Mouse (Mus musculus) embryonic facial prominence, embryonic 14.5 days (tissue): ENCODE data around the gene Dot1l. TPM values are rescaled to one million over a fixed set of nuclear protein-coding genes. Genes with fewer than 3 reads are reported as not detected.
"Not testable (repeated sequence)": the region's sequence is repeated elsewhere in the genome, so short reads cannot be mapped to it uniquely, and the experiment has no call there.

Experiments used
- ATAC-seq: fragments of 200-750 bp; cut with Nextera tagmentation; 2 replicates; pipeline ENCODE4 v1.8.0; 2017; ENCODE audit warnings: low read depth, moderate number of reproducible peaks, moderate TSS enrichment
- DNase-seq: peaks from one replicate; pipeline ENCODE4 v3.0.0-alpha.2; 2015; ENCODE audit warnings: low spot score
- H3K27ac ChIP-seq: fragments of 300-500 bp; sonication (generic); replicated peaks from 2 replicates; pipeline ENCODE4 v1.5.1; 2014; ENCODE audit warnings: low read depth, mild to moderate bottlenecking, low read length, moderate library complexity
- H3K27me3 ChIP-seq: fragments of 300-500 bp; sonication (generic); replicated peaks from 2 replicates; pipeline ENCODE4 v1.6.1; 2014; ENCODE audit warnings: low read length; ENCODE audit not compliant: control insufficient read depth, insufficient read depth
- H3K36me3 ChIP-seq: fragments of 300-500 bp; sonication (generic); 2 replicates; pipeline ENCODE4 v1.6.1; 2014; ENCODE audit warnings: low read length, mixed read lengths; ENCODE audit not compliant: control insufficient read depth, insufficient read depth
- H3K4me1 ChIP-seq: fragments of 300-500 bp; sonication (generic); 2 replicates; pipeline ENCODE4 v1.6.1; 2014; ENCODE audit warnings: antibody characterized with exemption, low read length; ENCODE audit not compliant: control insufficient read depth, insufficient read depth
- H3K4me2 ChIP-seq: fragments of 300-500 bp; sonication (generic); 2 replicates; pipeline ENCODE4 v1.6.1; 2014; ENCODE audit warnings: low read depth, mild to moderate bottlenecking, low read length, moderate library complexity, mixed read lengths
- H3K4me3 ChIP-seq: fragments of 300-500 bp; sonication (generic); 2 replicates; pipeline ENCODE4 v1.5.1; 2014; ENCODE audit warnings: low read depth, mild to moderate bottlenecking, low read length
- H3K9ac ChIP-seq: fragments of 300-500 bp; sonication (generic); 2 replicates; pipeline ENCODE4 v1.6.1; 2014; ENCODE audit warnings: low read depth, mild to moderate bottlenecking, low read length, moderate library complexity, mixed read lengths
- H3K9me3 ChIP-seq: fragments of 300-500 bp; sonication (generic); 2 replicates; pipeline ENCODE4 v1.6.1; 2016; ENCODE audit warnings: low read length; ENCODE audit not compliant: control insufficient read depth
- WGBS: fragments of 180-500 bp; shearing (Covaris S2); extraction: QIAGEN DNeasy Blood & Tissue Kit; methylation state at CpG from one replicate; pipeline ENCODE4 v1.1.7; 2014; 5-methylcytosine and 5-hydroxymethylcytosine counted together
- polyA plus RNA-seq: library from polyadenylated mRNA; unstranded; fragments of >200 nt; fragmentation: Nextera tagmentation; extraction: Ambion mirVana; gene quantifications from 2 replicates; pipeline ENCODE4 v1.2.1, GENCODE M21; 2014

The Dot1l gene
- polyA plus RNA-seq, 1 experiment from 2014 or later: 21.5 TPM

DNA sequence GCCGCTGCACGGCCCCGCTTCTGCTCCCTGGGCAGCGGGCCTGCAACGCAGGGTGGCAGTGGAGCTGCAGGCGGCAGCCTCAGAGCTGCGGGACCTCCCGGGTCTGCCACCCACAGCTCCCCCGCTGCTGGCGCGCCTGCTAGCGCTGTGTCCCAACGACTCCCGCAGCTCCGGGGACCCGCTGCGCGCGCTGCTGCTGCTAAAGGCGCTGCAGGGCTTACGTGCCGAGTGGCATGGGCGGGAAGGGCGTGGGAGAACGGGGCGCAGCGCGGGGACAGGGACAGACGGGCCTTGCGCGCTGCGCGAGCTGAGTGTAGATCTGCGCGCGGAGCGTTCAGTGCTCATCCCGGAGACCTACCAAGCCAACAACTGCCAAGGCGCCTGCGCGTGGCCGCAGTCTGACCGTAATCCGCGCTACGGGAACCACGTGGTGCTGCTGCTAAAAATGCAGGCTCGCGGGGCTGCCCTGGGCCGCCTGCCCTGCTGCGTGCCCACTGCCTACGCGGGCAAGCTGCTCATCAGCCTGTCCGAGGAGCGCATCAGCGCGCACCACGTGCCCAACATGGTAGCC, 52.1 kb downstream of the Dot1l start:
- 1% methylated on average over 34 of the region's 58 CpGs for WGBS
- peaks cover 21% of the 10 kb centered on the region for H3K27me3 ChIP-seq

DNA sequence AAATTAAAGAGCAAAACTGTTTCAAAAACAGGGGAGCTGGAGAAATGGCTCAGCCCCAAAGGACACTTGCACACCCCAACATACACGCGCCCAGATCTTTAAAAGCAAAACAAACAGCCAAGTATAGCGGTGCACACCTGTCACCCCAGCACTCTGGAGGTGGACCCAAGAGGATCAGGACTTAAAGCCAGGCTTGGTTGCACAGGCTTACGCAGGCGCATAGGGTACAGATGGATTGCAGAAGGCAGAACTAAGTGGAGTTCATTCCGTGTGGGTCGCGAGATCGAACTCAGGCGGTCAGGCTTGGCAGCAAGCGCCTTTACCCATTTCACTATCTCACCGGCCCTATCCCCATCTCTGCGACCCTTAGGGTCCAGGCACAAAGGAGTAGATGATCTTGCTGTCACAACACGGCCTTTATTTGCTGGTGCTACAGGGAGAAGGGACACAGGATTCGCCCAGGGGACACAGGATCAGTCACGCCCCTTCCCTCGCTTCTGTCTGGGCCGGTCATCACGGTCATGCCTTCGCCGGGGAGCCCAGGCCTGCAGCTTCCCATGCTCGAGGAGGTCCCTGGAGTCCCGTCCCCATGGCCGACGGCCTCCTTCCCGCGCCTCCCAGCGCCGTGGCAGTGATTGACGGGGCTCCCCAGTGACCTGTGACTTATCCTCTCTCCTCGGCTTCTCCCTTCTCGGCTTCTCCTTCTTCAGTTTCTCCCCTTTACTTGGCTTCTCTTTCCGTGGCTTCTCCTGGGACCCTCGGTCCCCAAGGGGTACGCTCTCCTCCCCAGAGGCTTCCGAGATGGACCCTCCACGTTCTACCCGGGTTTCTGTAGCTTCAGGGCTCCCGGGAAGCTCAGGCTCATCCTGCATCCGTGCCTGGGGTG, 53.3 kb downstream of the Dot1l start:
- Histone ChIP-seq H3K9me3 (no peaks in the 10 kb centered on the region), H3K4me3 (peak overlapping the region; percentile 22; the same call in 1 of the 2 replicates), H3K27me3 (peaks cover 21% of the 10 kb centered on the region), H3K27ac (0 out of 2 replicates have a peak overlapping the region, but pooled peaks have one; percentile 83), H3K36me3 (peaks cover 18% of the 10 kb centered on the region), H3K4me2 (peak overlapping the region; percentile 97), H3K4me1 (peaks cover 15% of the 10 kb centered on the region), H3K9ac (peak overlapping the region; percentile 71)
- ATAC-seq (no peak), DNase-seq (peak; percentile 36)
- WGBS: 18% methylated on average over 40 of the region's 40 CpGs

More for the DNA sequence above, 52.1 kb downstream of the Dot1l start:
- Histone ChIP-seq H3K9me3 (no peaks in the 10 kb centered on the region), H3K4me2 (peak overlapping the region; percentile 97), H3K4me1 (peaks cover 15% of the 10 kb centered on the region), H3K36me3 (peaks cover 30% of the 10 kb centered on the region), H3K27ac (peak overlapping the region; percentile 83), H3K9ac (peak overlapping the region; percentile 71), H3K4me3 (peak overlapping the region; percentile 45)
- ATAC-seq (peak; percentile 80), DNase-seq (peak; percentile 91)

DNA sequence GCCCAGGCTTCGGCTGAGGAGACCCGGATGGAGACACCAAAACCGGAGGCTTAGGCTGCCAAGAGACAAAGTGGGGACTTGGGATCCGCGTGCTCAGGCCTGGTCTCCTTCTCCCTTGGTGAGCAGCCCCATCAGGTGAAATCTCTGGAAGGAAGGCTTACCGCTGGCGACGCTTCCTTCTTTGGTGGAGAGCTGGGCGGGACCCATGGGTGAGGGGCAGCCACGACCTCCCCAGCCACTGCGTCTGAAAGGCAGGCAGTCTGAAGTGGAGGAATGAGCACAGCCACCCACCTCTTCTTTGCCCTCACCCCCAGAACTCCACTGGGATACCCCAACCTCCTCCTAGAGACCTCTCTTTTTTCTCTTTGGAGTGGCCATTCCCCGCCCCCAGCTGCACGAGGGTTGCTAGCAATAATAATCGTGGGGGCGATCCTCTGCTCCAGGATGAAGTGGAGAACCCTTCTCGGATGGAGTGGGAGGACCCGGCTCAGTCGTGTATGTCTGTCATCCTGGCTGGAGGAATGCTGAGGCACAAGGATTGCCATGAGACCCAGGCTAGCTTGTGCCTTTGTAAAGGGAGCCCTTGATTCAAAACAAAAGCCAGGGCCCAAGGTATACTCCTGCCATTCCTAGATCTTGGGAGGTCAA, 54.1 kb downstream of the Dot1l start:
- no peak overlapping the region for H3K27ac ChIP-seq
- no peaks in the 10 kb centered on the region for H3K9me3 ChIP-seq
- peaks cover 15% of the 10 kb centered on the region for H3K4me1 ChIP-seq
- ATAC-seq (no peak), DNase-seq (no peak)
- H3K27me3 ChIP-seq: peaks cover 21% of the 10 kb centered on the region
- peak overlapping the region; percentile 71 for H3K9ac ChIP-seq
- peak overlapping the region; percentile 97 for H3K4me2 ChIP-seq
- WGBS: 9% methylated on average over 17 of the region's 18 CpGs
- H3K4me3 ChIP-seq: peak overlapping the region; percentile 22; the same call in 1 of the 2 replicates
- peaks cover 11% of the 10 kb centered on the region for H3K36me3 ChIP-seq

DNA sequence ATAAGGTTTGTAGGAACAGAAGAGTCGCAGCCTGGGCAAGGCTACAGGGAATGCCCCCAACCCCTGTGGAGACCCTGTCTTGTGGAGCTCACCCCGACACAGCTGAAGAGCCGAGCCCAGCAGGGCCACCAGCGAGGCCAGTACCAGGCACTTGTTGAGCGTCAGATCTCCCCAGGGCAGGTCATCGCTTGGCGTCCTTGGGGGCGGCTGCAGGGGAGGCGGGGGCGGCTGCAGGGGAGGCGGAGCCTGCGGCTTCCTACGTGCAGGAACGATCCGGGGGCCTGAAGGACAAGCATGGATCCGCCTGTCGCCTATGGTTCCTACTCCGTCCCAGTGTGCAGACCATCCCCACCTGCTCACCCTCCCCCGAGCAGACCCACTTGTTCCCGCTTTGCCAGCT, 55.1 kb downstream of the Dot1l start:
- H3K4me1 ChIP-seq: peaks cover 15% of the 10 kb centered on the region
- H3K4me3 ChIP-seq: no peak overlapping the region
- DNase-seq (no peak), ATAC-seq (no peak)
- H3K27ac ChIP-seq: no peak overlapping the region
- peak overlapping the region; percentile 19; the same call in 1 of the 2 replicates for H3K4me2 ChIP-seq
- peaks cover 21% of the 10 kb centered on the region for H3K27me3 ChIP-seq
- no peaks in the 10 kb centered on the region for H3K9me3 ChIP-seq
- WGBS: 1% methylated on average over 10 of the region's 20 CpGs
- H3K36me3 ChIP-seq: peaks cover under 1% of the 10 kb centered on the region; the same call in 1 of the 2 replicates
- no peak overlapping the region for H3K9ac ChIP-seq

DNA sequence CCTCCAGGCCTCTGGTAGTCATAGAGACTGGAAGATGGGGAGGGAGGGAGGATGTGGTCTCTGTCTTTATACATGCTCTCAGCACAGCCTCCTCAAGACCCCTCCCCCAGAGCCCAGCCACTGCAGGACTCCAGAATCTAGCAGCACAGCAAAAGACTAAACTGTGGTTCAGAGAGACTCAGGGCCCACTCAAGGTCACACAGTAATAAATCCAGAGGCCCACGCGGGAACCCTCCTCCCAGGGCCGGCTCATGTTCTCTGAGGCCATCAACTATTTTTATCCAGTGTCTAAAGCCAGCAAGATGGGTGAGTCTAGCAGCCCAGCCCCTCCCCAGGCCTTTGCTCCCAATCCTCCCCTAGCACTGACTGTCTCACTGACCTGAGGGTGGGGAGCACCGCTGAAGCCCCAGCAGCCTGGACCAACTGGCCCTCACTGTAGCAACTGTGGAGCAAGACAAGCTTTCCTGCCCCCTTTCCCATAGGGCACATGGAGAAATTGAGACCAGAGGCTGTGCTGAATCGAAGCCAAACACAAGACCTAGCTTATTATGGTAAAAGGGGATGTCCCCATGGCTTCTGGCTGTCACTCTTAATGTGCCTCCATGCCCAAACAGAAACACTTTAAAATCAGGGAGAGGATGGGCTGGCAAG, 57.5 kb downstream of the Dot1l start:
- 64% methylated on average over 5 of the region's 5 CpGs for WGBS
- Histone ChIP-seq H3K36me3 (no peaks in the 10 kb centered on the region), H3K4me2 (no peak overlapping the region), H3K9me3 (no peaks in the 10 kb centered on the region), H3K27me3 (peaks cover 21% of the 10 kb centered on the region), H3K4me1 (peaks cover 8% of the 10 kb centered on the region), H3K9ac (no peak overlapping the region; the same call in 1 of the 2 replicates), H3K4me3 (no peak overlapping the region), H3K27ac (no peak overlapping the region)
- no peak for ATAC-seq
- no peak for DNase-seq

DNA sequence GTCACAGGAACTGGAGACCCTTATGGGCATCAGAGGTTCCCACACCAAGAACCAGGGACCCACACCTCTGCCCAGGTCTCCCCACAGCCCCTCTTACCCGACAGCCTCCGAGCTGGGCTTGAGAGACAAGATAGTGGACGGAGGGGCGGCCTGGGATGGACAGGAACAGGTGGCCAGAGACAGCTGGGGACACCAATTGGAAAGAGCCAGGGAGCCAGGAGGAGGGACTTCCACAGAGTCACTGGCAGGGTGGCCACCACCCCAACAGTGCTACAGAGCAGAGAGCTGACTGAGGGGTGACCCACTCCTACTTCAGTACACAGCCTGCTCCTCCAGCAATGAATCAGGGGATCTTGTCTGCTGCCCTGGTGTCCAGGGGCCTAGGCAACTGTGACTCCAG, 58.4 kb downstream of the Dot1l start, which contains the start of gene Jsrp1:
TSS of gene Jsrp1 (minus strand) at position 133 of the 400 bp plus-strand sequence.
- H3K4me3 ChIP-seq: no peak within 1 kb of the TSS

DNA sequence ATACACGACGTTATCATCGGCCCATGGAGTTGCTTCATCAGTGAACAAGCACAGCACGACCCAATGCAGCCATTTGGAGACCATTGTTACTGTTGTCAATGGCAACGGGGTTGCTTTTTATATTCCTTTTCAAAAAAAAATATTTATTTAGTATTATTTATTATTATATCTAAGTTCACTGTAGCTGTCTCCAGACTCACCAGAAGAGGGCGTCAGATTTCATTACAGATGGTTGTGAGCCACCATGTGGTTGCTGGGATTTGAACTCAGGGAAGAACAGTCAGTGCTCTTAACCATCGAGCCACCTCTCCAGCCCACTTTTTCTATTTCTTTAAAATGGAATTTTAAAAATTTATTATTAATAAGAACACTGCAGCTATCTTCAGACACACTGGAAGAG, 59.8 kb downstream of the Dot1l start:
- ATAC-seq (no peak), DNase-seq (no peak)
- Histone ChIP-seq H3K27ac (no peak overlapping the region), H3K9me3 (no peaks in the 10 kb centered on the region), H3K4me1 (peaks cover 3% of the 10 kb centered on the region; the same call in 1 of the 2 replicates), H3K4me2 (no peak overlapping the region), H3K9ac (no peak overlapping the region), H3K27me3 (peaks cover 4% of the 10 kb centered on the region; the same call in 1 of the 2 replicates), H3K4me3 (no peak overlapping the region), H3K36me3 (no peaks in the 10 kb centered on the region)
- WGBS: 66% methylated on average over 7 of the region's 7 CpGs

More for the DNA sequence above, 58.4 kb downstream of the Dot1l start, which contains the start of gene Jsrp1:
- 66% methylated on average over 4 of the region's 4 CpGs for WGBS
- H3K27me3 ChIP-seq: peaks cover 17% of the 10 kb centered on the region
- peak; percentile 46; the same call in 1 of the 2 replicates for ATAC-seq
- no peak within 1 kb of the TSS for H3K27ac ChIP-seq
- no peaks in the 10 kb centered on the region for H3K9me3 ChIP-seq
- H3K9ac ChIP-seq: peak within 1 kb of the TSS; percentile 19; the same call in 1 of the 2 replicates
- peak; percentile 57 for DNase-seq
- peaks cover 3% of the 10 kb centered on the region for H3K4me1 ChIP-seq
- H3K4me2 ChIP-seq: no peak within 1 kb of the TSS
- H3K36me3 ChIP-seq: no peaks in the 10 kb centered on the region

DNA sequence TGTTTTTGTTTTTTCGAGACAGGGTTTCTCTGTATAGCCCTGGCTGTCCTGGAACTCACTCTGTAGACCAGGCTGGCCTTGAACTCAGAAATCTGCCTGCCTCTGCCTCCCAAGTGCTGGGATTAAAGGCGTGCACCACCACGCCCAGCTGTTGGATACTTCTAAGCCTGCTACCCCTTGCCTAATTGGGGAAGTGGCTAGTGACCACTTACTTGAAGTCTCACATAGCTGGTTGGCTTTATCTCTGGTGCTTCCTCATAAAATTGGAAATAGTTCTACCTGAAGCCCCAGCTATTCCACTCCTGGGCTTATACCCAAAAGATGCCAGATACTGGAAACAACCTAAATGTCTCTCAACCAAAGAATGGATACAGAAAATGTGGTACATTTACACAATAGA, 61.3 kb downstream of the Dot1l start:
- DNase-seq, H3K9ac ChIP-seq, H3K9me3 ChIP-seq, H3K4me1 ChIP-seq, H3K27me3 ChIP-seq, H3K4me2 ChIP-seq, H3K36me3 ChIP-seq, H3K4me3 ChIP-seq, ATAC-seq, H3K27ac ChIP-seq: not testable (repeated sequence)
- 79% methylated on average over 3 of the region's 3 CpGs for WGBS
